Mouse (Mus musculus): Measurements from ENCODE around the gene Notum. TPM values are rescaled to one million over a fixed set of nuclear protein-coding genes. Genes with fewer than 3 reads are reported as not detected.
A peak's percentile ranks its signal among the peaks of the same experiment; 100 is the strongest.

Gene Notum
- polyA plus RNA-seq, 1 experiment from 2014 or later, result 0.40 TPM

- Histone ChIP-seq H3K9me3 (replicated peaks) (no peaks in the 10 kb centered on the region), H3K27me3 (no peaks in the 10 kb centered on the region), H3K36me3 (replicated peaks) (peaks cover 79% of the 10 kb centered on the region), H3K4me1 (replicated peaks) (peaks cover 50% of the 10 kb centered on the region), H3K4me2 (peak overlapping the region; percentile 90), H3K9ac (peak overlapping the region; percentile 27; the same call in 1 of the 2 replicates), H3K27ac (replicated peaks) (peak overlapping the region; percentile 88; the same call in 1 of the 2 replicates), H3K4me3 (replicated peaks) (peak overlapping the region; percentile 91; the same call in 1 of the 2 replicates)
- no peak for ATAC-seq (ENCODE audit: insufficient read depth)
- 78% methylated on average over 11 of the region's 11 CpGs for WGBS (ENCODE audit: insufficient replicate concordance)
Measured at GRCm38 (mm10) chr11:120615606-120616203, 45.3 kb downstream of the Notum start.

- H3K4me3 ChIP-seq (replicated peaks), result no peak overlapping the region
Measured at GRCm38 (mm10) chr11:120615167-120615566, 45.8 kb downstream of the Notum start.

GRCm38 (mm10) chr11:120613976-120614375 is 47.0 kb downstream of the Notum start:
- Histone ChIP-seq H3K27ac (replicated peaks) (no peak overlapping the region), H3K4me3 (replicated peaks) (no peak overlapping the region), H3K36me3 (replicated peaks) (peaks cover 71% of the 10 kb centered on the region), H3K9me3 (replicated peaks) (no peaks in the 10 kb centered on the region), H3K9ac (no peak overlapping the region), H3K4me2 (no peak overlapping the region), H3K4me1 (replicated peaks) (peaks cover 56% of the 10 kb centered on the region), H3K27me3 (peaks cover 2% of the 10 kb centered on the region)
- ATAC-seq (ENCODE audit: insufficient read depth), result no peak
- 79% methylated on average over 8 of the region's 8 CpGs for WGBS (ENCODE audit: insufficient replicate concordance)

More at GRCm38 (mm10) chr11:120615167-120615566, 45.8 kb downstream of the Notum start:
- Histone ChIP-seq H3K36me3 (replicated peaks) (peaks cover 79% of the 10 kb centered on the region), H3K4me2 (peak overlapping the region; percentile 90; the same call in 1 of the 2 replicates), H3K4me1 (replicated peaks) (peaks cover 50% of the 10 kb centered on the region), H3K9ac (no peak overlapping the region), H3K27ac (replicated peaks) (no peak overlapping the region), H3K27me3 (no peaks in the 10 kb centered on the region), H3K9me3 (replicated peaks) (no peaks in the 10 kb centered on the region)
- 82% methylated on average over 6 of the region's 6 CpGs for WGBS (ENCODE audit: insufficient replicate concordance)
- no peak for ATAC-seq (ENCODE audit: insufficient read depth)

- H3K9ac ChIP-seq, result no peak overlapping the region
- H3K27ac ChIP-seq (replicated peaks), result no peak overlapping the region
- 87% methylated on average over 10 of the region's 10 CpGs for WGBS (ENCODE audit: insufficient replicate concordance)
Measured at GRCm38 (mm10) chr11:120613481-120613972, 47.4 kb downstream of the Notum start.

DNA sequence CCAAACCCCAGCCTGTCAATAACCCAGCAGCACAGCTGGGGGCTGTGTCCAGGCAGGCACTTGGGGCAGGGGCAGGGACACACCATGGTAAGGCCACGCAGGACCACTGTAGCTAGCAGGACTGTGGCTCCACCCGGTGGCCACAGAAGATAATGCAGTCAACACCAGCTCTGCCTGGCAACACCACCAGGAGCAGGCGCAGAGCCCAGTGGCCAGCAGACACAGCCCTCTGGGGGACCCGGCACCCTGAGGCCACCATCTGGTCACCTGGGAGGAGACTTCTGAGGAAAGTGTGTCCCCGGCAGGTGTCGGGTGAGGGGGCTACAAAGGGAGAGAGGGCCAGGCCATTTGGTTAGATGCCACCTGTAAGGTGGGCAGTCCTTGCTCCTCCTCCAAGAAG is 48.2 kb downstream of the Notum start:
- Histone ChIP-seq H3K4me3 (replicated peaks) (no peak overlapping the region), H3K4me1 (replicated peaks) (peaks cover 53% of the 10 kb centered on the region), H3K36me3 (replicated peaks) (peaks cover 60% of the 10 kb centered on the region), H3K9me3 (replicated peaks) (no peaks in the 10 kb centered on the region), H3K27ac (replicated peaks) (no peak overlapping the region), H3K27me3 (peaks cover 12% of the 10 kb centered on the region), H3K4me2 (no peak overlapping the region), H3K9ac (no peak overlapping the region)
- no peak for ATAC-seq (ENCODE audit: insufficient read depth)
- WGBS (ENCODE audit: insufficient replicate concordance), result 40% methylated on average over 6 of the region's 6 CpGs

More at GRCm38 (mm10) chr11:120613481-120613972, 47.4 kb downstream of the Notum start:
- Histone ChIP-seq H3K4me1 (replicated peaks) (peaks cover 56% of the 10 kb centered on the region), H3K4me2 (no peak overlapping the region), H3K9me3 (replicated peaks) (no peaks in the 10 kb centered on the region), H3K4me3 (replicated peaks) (no peak overlapping the region), H3K27me3 (peaks cover 6% of the 10 kb centered on the region), H3K36me3 (replicated peaks) (peaks cover 67% of the 10 kb centered on the region)
- ATAC-seq (ENCODE audit: insufficient read depth), result no peak

DNA sequence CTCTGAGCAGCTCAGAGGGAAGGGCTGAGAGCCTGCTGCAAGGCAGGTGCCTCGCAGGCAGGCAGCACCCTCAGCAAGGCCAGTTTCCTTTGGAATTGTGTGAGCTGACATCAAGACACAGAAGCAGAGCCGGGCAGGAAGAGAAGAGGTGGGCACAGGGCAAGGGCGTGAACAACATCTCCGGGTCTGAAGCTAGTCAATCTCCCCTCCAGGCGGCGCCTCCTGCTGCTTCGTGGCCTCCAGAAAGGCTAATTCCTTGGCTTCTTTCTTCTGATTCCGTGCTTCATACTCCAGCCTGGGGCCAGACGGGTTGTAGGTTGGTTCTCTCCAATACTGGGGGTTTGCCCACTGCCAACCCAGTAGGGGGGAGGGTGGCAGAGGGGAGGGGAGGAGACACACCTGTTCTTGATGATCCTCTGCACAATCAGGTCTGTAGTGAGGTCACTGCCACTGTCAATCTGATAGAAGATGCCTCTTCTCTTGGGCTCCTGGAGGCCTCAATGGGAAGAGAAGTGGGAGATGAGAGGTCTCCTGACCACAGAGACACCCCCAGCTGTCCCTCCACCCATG is 50.4 kb downstream of the Notum start:
- Histone ChIP-seq H3K4me1 (replicated peaks) (peaks cover 35% of the 10 kb centered on the region), H3K9ac (no peak overlapping the region), H3K27ac (replicated peaks) (no peak overlapping the region), H3K27me3 (peaks cover 18% of the 10 kb centered on the region), H3K36me3 (replicated peaks) (peaks cover 62% of the 10 kb centered on the region), H3K9me3 (replicated peaks) (no peaks in the 10 kb centered on the region), H3K4me3 (replicated peaks) (no peak overlapping the region), H3K4me2 (no peak overlapping the region)
- WGBS (ENCODE audit: insufficient replicate concordance), result 75% methylated on average over 9 of the region's 9 CpGs
- no peak for ATAC-seq (ENCODE audit: insufficient read depth)

DNA sequence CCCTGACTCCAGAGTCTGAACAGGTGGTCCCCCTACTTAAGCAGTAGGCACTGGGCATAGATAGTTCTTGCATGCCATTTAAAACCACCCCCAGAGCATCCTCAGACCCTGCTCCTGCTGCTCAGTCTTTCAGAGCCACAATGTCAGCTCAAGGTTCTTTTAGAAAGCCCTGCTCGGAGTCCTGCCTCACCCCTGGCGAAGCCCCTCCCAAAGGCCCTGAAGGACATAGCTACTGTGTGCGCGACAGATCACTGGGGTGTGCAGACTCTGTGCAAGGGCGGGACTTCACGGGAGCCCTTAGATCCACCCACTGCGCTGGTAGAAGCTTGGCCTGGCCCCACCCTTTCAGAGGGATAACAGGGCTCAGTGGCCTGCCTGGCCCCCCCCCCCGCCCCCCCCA is 51.7 kb downstream of the Notum start:
- Histone ChIP-seq H3K36me3 (replicated peaks) (peaks cover 62% of the 10 kb centered on the region), H3K27ac (replicated peaks) (no peak overlapping the region), H3K4me3 (replicated peaks) (peak overlapping the region; percentile 38; the same call in 1 of the 2 replicates), H3K4me2 (peak overlapping the region; percentile 60), H3K9me3 (replicated peaks) (no peaks in the 10 kb centered on the region), H3K27me3 (peaks cover 18% of the 10 kb centered on the region), H3K4me1 (replicated peaks) (peaks cover 33% of the 10 kb centered on the region), H3K9ac (peak overlapping the region; percentile 26; the same call in 1 of the 2 replicates)
- peak; percentile 45; the same call in 1 of the 2 replicates for ATAC-seq (ENCODE audit: insufficient read depth)
- 25% methylated on average over 8 of the region's 8 CpGs for WGBS (ENCODE audit: insufficient replicate concordance)

GRCm38 (mm10) chr11:120608241-120609034 is 52.5 kb downstream of the Notum start, which contains the start of gene Npb:
Gene Npb, plus strand, starts transcription at chr11:120608477.
- peak within 1 kb of the TSS; percentile 57; the same call in 1 of the 2 replicates for H3K27ac ChIP-seq (replicated peaks)
- H3K36me3 ChIP-seq (replicated peaks), result peaks cover 62% of the 10 kb centered on the region
- no peaks in the 10 kb centered on the region for H3K9me3 ChIP-seq (replicated peaks)
- H3K4me3 ChIP-seq (replicated peaks), result peak within 1 kb of the TSS; percentile 38
- H3K4me1 ChIP-seq (replicated peaks), result peaks cover 39% of the 10 kb centered on the region
- H3K9ac ChIP-seq, result peak within 1 kb of the TSS; percentile 26; the same call in 1 of the 2 replicates
- peaks cover 18% of the 10 kb centered on the region for H3K27me3 ChIP-seq
- ATAC-seq (ENCODE audit: insufficient read depth), result peak; percentile 16; the same call in 1 of the 2 replicates
- H3K4me2 ChIP-seq, result peak within 1 kb of the TSS; percentile 60
- 21% methylated on average over 45 of the region's 45 CpGs for WGBS (ENCODE audit: insufficient replicate concordance)

DNA sequence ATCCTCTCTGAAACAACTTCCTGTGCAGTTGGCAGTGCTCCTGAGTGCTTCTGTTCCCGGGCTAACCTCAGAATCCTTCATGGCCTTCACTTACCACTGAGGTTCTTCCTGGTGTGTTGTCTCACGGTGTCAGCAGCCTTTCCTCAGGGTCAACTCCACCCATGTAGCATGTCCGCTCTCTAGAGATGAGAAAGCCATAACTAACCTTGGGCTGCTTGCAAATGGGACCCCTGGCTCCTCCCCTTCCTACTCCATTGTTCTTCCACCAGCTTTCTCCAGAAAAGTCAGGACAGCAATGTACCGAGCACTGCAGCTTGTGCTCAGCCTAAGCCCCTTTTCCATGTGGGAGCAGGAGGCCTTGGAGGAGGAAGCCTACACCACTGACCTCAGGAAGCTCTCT is 54.2 kb downstream of the Notum start:
- peaks cover 63% of the 10 kb centered on the region for H3K36me3 ChIP-seq (replicated peaks)
- H3K4me2 ChIP-seq, result no peak overlapping the region
- no peaks in the 10 kb centered on the region for H3K9me3 ChIP-seq (replicated peaks)
- H3K4me1 ChIP-seq (replicated peaks), result peaks cover 49% of the 10 kb centered on the region
- ATAC-seq (ENCODE audit: insufficient read depth), result no peak
- WGBS (ENCODE audit: insufficient replicate concordance), result 66% methylated on average over 4 of the region's 4 CpGs
- H3K27me3 ChIP-seq, result peaks cover 18% of the 10 kb centered on the region
- H3K4me3 ChIP-seq (replicated peaks), result no peak overlapping the region
- no peak overlapping the region for H3K9ac ChIP-seq
- no peak overlapping the region for H3K27ac ChIP-seq (replicated peaks)

DNA sequence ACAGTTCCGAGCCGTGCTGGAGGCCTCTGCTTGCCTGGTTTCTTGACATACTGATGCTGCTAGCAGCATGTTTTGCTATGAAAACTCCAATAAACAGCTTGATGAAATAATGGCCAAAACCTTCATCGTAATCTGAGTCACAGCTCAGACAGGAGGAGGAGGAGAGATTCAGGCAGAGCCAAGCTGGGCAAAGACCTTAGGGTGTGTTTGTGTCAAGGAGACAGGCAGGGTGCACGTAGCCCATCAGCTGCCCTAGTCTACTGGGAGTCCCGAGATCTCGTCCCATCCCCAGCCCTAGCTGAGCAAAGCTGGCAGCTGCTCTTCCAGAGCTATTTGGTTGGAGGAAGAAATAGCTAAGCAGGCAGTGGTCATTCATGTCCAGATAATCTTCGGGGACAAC is 55.3 kb downstream of the Notum start:
- no peak for ATAC-seq (ENCODE audit: insufficient read depth)
- no peak overlapping the region for H3K4me2 ChIP-seq
- H3K9me3 ChIP-seq (replicated peaks), result no peaks in the 10 kb centered on the region
- H3K9ac ChIP-seq, result no peak overlapping the region
- 80% methylated on average over 7 of the region's 7 CpGs for WGBS (ENCODE audit: insufficient replicate concordance)
- H3K36me3 ChIP-seq (replicated peaks), result peaks cover 60% of the 10 kb centered on the region
- peaks cover 18% of the 10 kb centered on the region for H3K27me3 ChIP-seq
- no peak overlapping the region for H3K27ac ChIP-seq (replicated peaks)
- H3K4me3 ChIP-seq (replicated peaks), result no peak overlapping the region
- peaks cover 53% of the 10 kb centered on the region for H3K4me1 ChIP-seq (replicated peaks)
